Mouse (Mus musculus): ENCODE measurements around the gene Ppp4r3a. TPM values are rescaled to one million over a fixed set of nuclear protein-coding genes. Genes with fewer than 3 reads are reported as not detected.

Gene Ppp4r3a
- polyA plus RNA-seq, 1 experiment from 2014 or later, result 14.3 TPM

GRCm38 (mm10) chr12:100995607-100996377, 87.7 kb downstream of the Ppp4r3a start:
- Histone ChIP-seq H3K27me3 (ENCODE audit: control insufficient read depth, insufficient read depth, low read length) (no peaks in the 10 kb centered on the region), H3K4me1 (replicated peaks; ENCODE audit: control insufficient read depth, insufficient read depth) (peaks cover 2% of the 10 kb centered on the region; the same call in 1 of the 2 replicates), H3K4me2 (replicated peaks; ENCODE audit: low read depth) (no peak overlapping the region), H3K36me3 (ENCODE audit: control insufficient read depth, insufficient read depth, low read length) (no peaks in the 10 kb centered on the region), H3K9me3 (ENCODE audit: control insufficient read depth, low read length) (no peaks in the 10 kb centered on the region), H3K9ac (ENCODE audit: low read length) (no peak overlapping the region), H3K4me3 (ENCODE audit: low read depth, low read length) (no peak overlapping the region), H3K27ac (replicated peaks) (peak overlapping the region; percentile 40; the same call in 1 of the 2 replicates)
- ATAC-seq (ENCODE audit: low FRiP score, low TSS enrichment) (no peak), DNase-seq (ENCODE audit: low spot score) (no peak)
- TF ChIP-seq CTCF (IDR thresholded peaks at IDR 0.05; ENCODE audit: low read depth), result no peak
- no peak for TF ChIP-seq EP300 (optimal IDR thresholded peaks at IDR 0.05)
- WGBS, result 67% methylated on average over 16 of the region's 16 CpGs

DNA sequence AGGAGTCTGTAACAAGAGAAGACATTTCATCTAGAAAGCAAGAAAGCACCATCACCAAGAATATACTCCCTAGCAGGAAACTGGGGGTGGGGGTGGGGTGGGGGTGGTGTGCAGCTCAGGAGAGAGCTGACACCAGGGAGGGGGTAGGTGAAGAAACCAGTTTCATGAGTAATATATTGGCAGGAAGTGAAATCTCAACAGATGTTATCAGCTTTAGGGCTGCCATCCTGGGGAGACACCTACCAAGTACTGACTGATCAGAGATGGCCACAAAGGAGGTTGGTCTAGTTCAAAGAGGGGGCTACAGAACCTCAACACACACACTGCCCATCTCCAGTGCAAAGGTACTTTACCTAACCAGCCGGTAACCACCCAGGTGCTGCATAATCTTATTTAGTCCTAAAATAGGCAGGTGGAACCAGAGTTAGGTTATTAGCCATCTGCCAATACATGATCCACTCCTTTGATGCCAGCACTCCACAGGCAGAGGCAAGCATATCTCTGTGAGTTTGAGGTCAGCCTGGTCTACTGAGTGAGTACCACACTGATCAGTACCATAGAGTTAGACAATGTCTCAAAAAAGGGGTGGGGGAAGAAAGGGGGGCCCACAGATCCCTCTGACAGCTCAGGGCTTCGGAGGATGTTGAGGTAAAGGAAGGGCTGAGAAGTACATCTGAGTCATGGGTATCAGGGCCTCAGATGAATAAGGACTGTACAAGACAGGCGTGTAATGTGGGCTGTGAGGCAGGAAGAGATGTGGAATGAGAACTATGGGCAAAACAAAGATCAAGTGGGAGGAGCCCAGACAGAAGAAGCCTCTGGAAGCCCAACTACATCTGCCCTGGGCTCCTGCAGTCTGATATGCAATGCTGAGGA, 89.1 kb downstream of the Ppp4r3a start:
- no peak for DNase-seq (ENCODE audit: low spot score)
- Histone ChIP-seq H3K27me3 (ENCODE audit: control insufficient read depth, insufficient read depth, low read length) (no peaks in the 10 kb centered on the region), H3K36me3 (ENCODE audit: control insufficient read depth, insufficient read depth, low read length) (no peaks in the 10 kb centered on the region), H3K4me1 (replicated peaks; ENCODE audit: control insufficient read depth, insufficient read depth) (peaks cover 2% of the 10 kb centered on the region; the same call in 1 of the 2 replicates), H3K27ac (replicated peaks) (no peak overlapping the region), H3K4me2 (replicated peaks; ENCODE audit: low read depth) (no peak overlapping the region), H3K9ac (ENCODE audit: low read length) (no peak overlapping the region), H3K9me3 (ENCODE audit: control insufficient read depth, low read length) (no peaks in the 10 kb centered on the region), H3K4me3 (ENCODE audit: low read depth, low read length) (no peak overlapping the region)
- no peak for ATAC-seq (ENCODE audit: low FRiP score, low TSS enrichment)
- no peak for TF ChIP-seq EP300 (optimal IDR thresholded peaks at IDR 0.05)
- TF ChIP-seq CTCF (IDR thresholded peaks at IDR 0.05; ENCODE audit: low read depth), result no peak
- 74% methylated on average over 3 of the region's 3 CpGs for WGBS

- TF ChIP-seq EP300 (optimal IDR thresholded peaks at IDR 0.05), result no peak
- DNase-seq (ENCODE audit: low spot score) (no peak), ATAC-seq (ENCODE audit: low FRiP score, low TSS enrichment) (no peak)
- no peaks in the 10 kb centered on the region; the same call in 1 of the 2 replicates for H3K4me1 ChIP-seq (replicated peaks; ENCODE audit: control insufficient read depth, insufficient read depth)
- H3K36me3 ChIP-seq (ENCODE audit: control insufficient read depth, insufficient read depth, low read length), result no peaks in the 10 kb centered on the region
- H3K4me2 ChIP-seq (replicated peaks; ENCODE audit: low read depth), result no peak overlapping the region
- H3K9me3 ChIP-seq (ENCODE audit: control insufficient read depth, low read length), result no peaks in the 10 kb centered on the region
- H3K27me3 ChIP-seq (ENCODE audit: control insufficient read depth, insufficient read depth, low read length), result no peaks in the 10 kb centered on the region
- no peak overlapping the region for H3K4me3 ChIP-seq (ENCODE audit: low read depth, low read length)
- WGBS, result 68% methylated on average over 3 of the region's 3 CpGs
- no peak overlapping the region for H3K9ac ChIP-seq (ENCODE audit: low read length)
- no peak overlapping the region for H3K27ac ChIP-seq (replicated peaks)
Measured at GRCm38 (mm10) chr12:100993146-100993545, 90.4 kb downstream of the Ppp4r3a start.

DNA sequence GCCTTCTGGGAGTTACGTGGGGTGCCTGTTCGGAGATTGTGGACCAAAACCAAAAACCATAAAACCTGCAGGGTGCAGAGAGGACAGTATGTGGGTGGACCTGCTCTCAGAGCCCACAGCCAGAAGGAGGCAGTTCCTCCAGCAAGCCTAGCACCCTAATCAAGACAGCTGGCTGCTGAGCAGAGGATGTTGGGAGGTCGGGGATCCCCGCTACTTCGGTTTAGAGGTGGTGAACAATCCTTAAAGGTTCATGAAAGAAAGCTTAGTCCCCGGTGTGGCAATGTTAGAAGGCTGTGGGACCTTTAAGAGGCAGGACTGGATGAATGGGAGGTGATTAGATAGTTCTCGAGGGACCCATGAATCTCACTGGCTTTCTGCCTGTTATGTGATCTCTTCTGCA, 91.0 kb downstream of the Ppp4r3a start:
- no peak for ATAC-seq (ENCODE audit: low FRiP score, low TSS enrichment)
- Histone ChIP-seq H3K4me3 (ENCODE audit: low read depth, low read length) (no peak overlapping the region), H3K4me2 (replicated peaks; ENCODE audit: low read depth) (no peak overlapping the region), H3K27me3 (ENCODE audit: control insufficient read depth, insufficient read depth, low read length) (no peaks in the 10 kb centered on the region), H3K36me3 (ENCODE audit: control insufficient read depth, insufficient read depth, low read length) (no peaks in the 10 kb centered on the region), H3K27ac (replicated peaks) (no peak overlapping the region), H3K9me3 (ENCODE audit: control insufficient read depth, low read length) (no peaks in the 10 kb centered on the region), H3K9ac (ENCODE audit: low read length) (no peak overlapping the region), H3K4me1 (replicated peaks; ENCODE audit: control insufficient read depth, insufficient read depth) (no peaks in the 10 kb centered on the region; the same call in 1 of the 2 replicates)
- DNase-seq (ENCODE audit: low spot score), result no peak
- 81% methylated on average over 7 of the region's 7 CpGs for WGBS
- TF ChIP-seq CTCF (IDR thresholded peaks at IDR 0.05; ENCODE audit: low read depth) (no peak), EP300 (optimal IDR thresholded peaks at IDR 0.05) (no peak)

GRCm38 (mm10) chr12:100991119-100991518, 92.4 kb downstream of the Ppp4r3a start:
- WGBS, result 62% methylated on average over 3 of the region's 3 CpGs
- Histone ChIP-seq H3K4me3 (ENCODE audit: low read depth, low read length) (no peak overlapping the region), H3K36me3 (ENCODE audit: control insufficient read depth, insufficient read depth, low read length) (no peaks in the 10 kb centered on the region), H3K9ac (ENCODE audit: low read length) (no peak overlapping the region), H3K9me3 (ENCODE audit: control insufficient read depth, low read length) (no peaks in the 10 kb centered on the region), H3K27me3 (ENCODE audit: control insufficient read depth, insufficient read depth, low read length) (no peaks in the 10 kb centered on the region), H3K4me2 (replicated peaks; ENCODE audit: low read depth) (no peak overlapping the region), H3K27ac (replicated peaks) (no peak overlapping the region), H3K4me1 (replicated peaks; ENCODE audit: control insufficient read depth, insufficient read depth) (no peaks in the 10 kb centered on the region; the same call in 1 of the 2 replicates)
- ATAC-seq (ENCODE audit: low FRiP score, low TSS enrichment), result peak; percentile 70
- no peak for TF ChIP-seq EP300 (optimal IDR thresholded peaks at IDR 0.05)
- TF ChIP-seq CTCF (IDR thresholded peaks at IDR 0.05; ENCODE audit: low read depth), result no peak
- DNase-seq (ENCODE audit: low spot score), result peak; percentile 53
